Mouse (Mus musculus): ENCODE measurements at regions not wholly inside any gene's neighbourhood (a gene's known extent, or its start where the extent isn't known, plus 50 kb on each side); places are given as distances from the start of the nearest gene placed in this dataset.
A peak's percentile ranks its signal among the peaks of the same experiment; 100 is the strongest.

GRCm38 (mm10) chr2:146681979-146682378 is 169.8 kb upstream of the Ralgapa2 start:
- in situ Hi-C loops (cut with MboI; ENCODE audit: low pct_ligation_motif_present, low pct_unique_long_range_greater_than_20kb, low sequenced_read_pairs), result no loop called here
- TF ChIP-seq POLR2A (IDR thresholded peaks at IDR 0.05; ENCODE audit: low read depth, low read length) (no peak), GABPA (IDR thresholded peaks at IDR 0.05; ENCODE audit: insufficient replicate concordance, low read depth, low read length) (no peak), JUN (IDR thresholded peaks at IDR 0.05; ENCODE audit: insufficient read depth, low read depth, low read length) (no peak), MAFK (IDR thresholded peaks at IDR 0.05; ENCODE audit: insufficient replicate concordance, low read length) (no peak), ZKSCAN1 (IDR thresholded peaks at IDR 0.05; ENCODE audit: borderline replicate concordance, low read depth, low read length) (no peak), MAZ (IDR thresholded peaks at IDR 0.05; ENCODE audit: low read depth, low read length) (no peak), TBP (conservative IDR thresholded peaks at IDR 0.05; ENCODE audit: low read depth, low read length) (no peak), JUND (conservative IDR thresholded peaks at IDR 0.05; ENCODE audit: low read depth, low read length) (no peak), MYC (IDR thresholded peaks at IDR 0.05; ENCODE audit: low read depth, low read length) (no peak), BHLHE40 (IDR thresholded peaks at IDR 0.05; ENCODE audit: low read depth, low read length) (no peak), SMC3 (IDR thresholded peaks at IDR 0.05; ENCODE audit: low read depth, low read length) (no peak), CHD1 (IDR thresholded peaks at IDR 0.05; ENCODE audit: low read depth, low read length) (no peak), ZNF384 (IDR thresholded peaks at IDR 0.05; ENCODE audit: low read depth, low read length) (no peak), POLR2AphosphoS2 (IDR thresholded peaks at IDR 0.05; ENCODE audit: low read depth, low read length) (no peak), MAX (IDR thresholded peaks at IDR 0.05; ENCODE audit: low read length) (no peak), SIN3A (IDR thresholded peaks at IDR 0.05; ENCODE audit: low read length) (no peak), MXI1 (IDR thresholded peaks at IDR 0.05; ENCODE audit: low read depth, low read length) (no peak), ELF1 (IDR thresholded peaks at IDR 0.05; ENCODE audit: low read depth, low read length) (no peak), EP300 (IDR thresholded peaks at IDR 0.05; ENCODE audit: low read length) (no peak), RAD21 (IDR thresholded peaks at IDR 0.05; ENCODE audit: low read depth, low read length) (no peak)

DNA sequence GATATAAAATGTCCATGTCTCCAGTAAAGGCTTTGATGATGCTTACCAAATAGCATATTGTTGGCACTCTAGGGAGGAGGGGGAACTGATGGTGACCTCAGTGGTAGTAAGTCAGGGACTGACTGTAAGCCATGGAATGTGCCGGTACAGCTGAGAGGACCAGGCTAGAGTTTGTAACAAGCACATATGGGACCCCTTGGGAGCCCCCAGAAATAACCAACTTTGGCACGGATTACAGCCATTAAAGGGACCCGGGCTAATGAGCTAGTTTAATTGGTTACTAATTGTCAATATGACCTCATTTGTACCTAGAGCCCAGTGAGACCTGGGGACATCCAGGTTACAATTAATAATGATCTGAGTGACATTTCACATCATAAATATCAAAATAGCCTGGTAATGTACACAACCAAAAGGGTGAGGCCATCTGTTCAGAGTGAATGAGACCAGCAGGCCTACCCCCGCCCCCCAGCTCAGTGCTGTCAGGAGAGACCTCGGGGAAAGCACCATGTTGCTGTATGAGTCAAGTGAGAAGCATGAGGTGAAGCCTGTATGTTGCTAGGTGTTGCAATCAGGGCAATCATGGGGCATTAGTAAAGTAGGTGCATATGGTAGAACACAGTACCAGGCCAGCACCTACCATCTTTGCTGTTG is 169.7 kb upstream of the Kiz start:
- Histone ChIP-seq H3K4me1 (ENCODE audit: control insufficient read depth in 1 of 2, insufficient read depth in 2 of 2) (peaks cover 15% of the 10 kb centered on the region in 2 experiments), H3K27me3 (replicated peaks) (no peaks in the 10 kb centered on the region), H3K27ac (ENCODE audit: insufficient read depth, low read depth) (peak overlapping the region; percentile 48; the same call in 1 of the 2 replicates), H3K9me3 (replicated peaks; ENCODE audit: low read length) (no peaks in the 10 kb centered on the region), H3K9ac (ENCODE audit: insufficient read depth, low read depth) (no peak overlapping the region), H3K4me3 (replicated peaks in 1 of 3; ENCODE audit: low read depth in 2 of 3, low read length in 2 of 3, poor library complexity in 1 of 3) (no peak overlapping the region), H3K79me2 (replicated peaks; ENCODE audit: control insufficient read depth, extremely low read depth, insufficient read depth, poor library complexity, severe bottlenecking) (no peaks in the 10 kb centered on the region), H3K36me3 (replicated peaks in 1 of 2; ENCODE audit: control insufficient read depth in 1 of 2, insufficient read depth in 1 of 2, low read length in 1 of 2) (no peaks in the 10 kb centered on the region), H3K4me2 (ENCODE audit: insufficient read depth, low read depth, poor library complexity, severe bottlenecking) (no peak overlapping the region)
- dilution Hi-C loops (cut with MboI; ENCODE audit: extremely low pct_ligation_motif_present, extremely low pct_unique_long_range_greater_than_20kb, low sequenced_read_pairs) (no loop called here), in situ Hi-C loops (cut with MboI; ENCODE audit: low pct_ligation_motif_present, low pct_unique_long_range_greater_than_20kb, low sequenced_read_pairs) (no loop called here)
- DNase-seq (ENCODE audit: extremely low read depth), result peak; percentile 62
- no peak for TF ChIP-seq UBTF (IDR thresholded peaks at IDR 0.05; ENCODE audit: low read depth, low read length)
- no peak for TF ChIP-seq ETS1 (conservative IDR thresholded peaks at IDR 0.05; ENCODE audit: low read depth, low read length)
- TF ChIP-seq BHLHE40 (IDR thresholded peaks at IDR 0.05; ENCODE audit: low read depth, low read length), result peak; percentile 48
- TF ChIP-seq MEF2A (IDR thresholded peaks at IDR 0.05; ENCODE audit: borderline replicate concordance, low read depth, low read length), result 0 out of 2 replicates have a peak, but pooled peaks have one; percentile 30
- TF ChIP-seq ELF1 (IDR thresholded peaks at IDR 0.05; ENCODE audit: low read depth, low read length), result no peak
- TF ChIP-seq ZC3H11A (IDR thresholded peaks at IDR 0.05; ENCODE audit: low read depth, low read length), result no peak
- TF ChIP-seq KAT2A (IDR thresholded peaks at IDR 0.05; ENCODE audit: insufficient replicate concordance, low read length), result no peak
- peak; percentile 37; the same call in 1 of the 2 replicates for TF ChIP-seq MYC (IDR thresholded peaks at IDR 0.05; ENCODE audit: low read depth, low read length)
- peak; percentile 52; the same call in 1 of the 2 replicates for TF ChIP-seq EP300 (IDR thresholded peaks at IDR 0.05; ENCODE audit: low read length)
- TF ChIP-seq POLR2A (IDR thresholded peaks at IDR 0.05; ENCODE audit: low read depth, low read length), result no peak
- TF ChIP-seq CTCF (conservative IDR thresholded peaks at IDR 0.05 in 1 of 2, IDR thresholded peaks at IDR 0.05 in 1 of 2; ENCODE audit: low read depth in 2 of 2, low read length in 2 of 2), result no peak
- no peak for TF ChIP-seq NRF1 (IDR thresholded peaks at IDR 0.05; ENCODE audit: low read depth, low read length)
- no peak for TF ChIP-seq RCOR1 (conservative IDR thresholded peaks at IDR 0.05; ENCODE audit: low read depth, low read length)
- TF ChIP-seq ZMIZ1 (IDR thresholded peaks at IDR 0.05; ENCODE audit: low read depth, low read length), result no peak
- TF ChIP-seq USF2 (conservative IDR thresholded peaks at IDR 0.05; ENCODE audit: low read depth, low read length), result no peak
- TF ChIP-seq MAFK (IDR thresholded peaks at IDR 0.05; ENCODE audit: insufficient replicate concordance, low read length), result no peak
- peak; percentile 53; the same call in 1 of the 2 replicates for TF ChIP-seq TCF12 (IDR thresholded peaks at IDR 0.05; ENCODE audit: low read depth, low read length)
- no peak for TF ChIP-seq ZKSCAN1 (IDR thresholded peaks at IDR 0.05; ENCODE audit: borderline replicate concordance, low read depth, low read length)
- TF ChIP-seq JUN (IDR thresholded peaks at IDR 0.05; ENCODE audit: insufficient read depth, low read depth, low read length), result peak; percentile 37; the same call in 1 of the 2 replicates

More at GRCm38 (mm10) chr2:146681979-146682378, 169.8 kb upstream of the Ralgapa2 start:
- no peak for DNase-seq (ENCODE audit: extremely low read depth)
- no peaks in the 10 kb centered on the region for H3K36me3 ChIP-seq (replicated peaks in 1 of 2; ENCODE audit: control insufficient read depth in 1 of 2, insufficient read depth in 1 of 2, low read length in 1 of 2)
- H3K27me3 ChIP-seq (replicated peaks), result no peaks in the 10 kb centered on the region
- dilution Hi-C loops (cut with MboI; ENCODE audit: extremely low pct_ligation_motif_present, extremely low pct_unique_long_range_greater_than_20kb, low sequenced_read_pairs), result no loop called here
- no peaks in the 10 kb centered on the region for H3K9me3 ChIP-seq (replicated peaks; ENCODE audit: low read length)
- peaks cover 14% of the 10 kb centered on the region in 2 experiments for H3K4me1 ChIP-seq (ENCODE audit: control insufficient read depth in 1 of 2, insufficient read depth in 2 of 2)
- no peak overlapping the region for H3K4me2 ChIP-seq (ENCODE audit: insufficient read depth, low read depth, poor library complexity, severe bottlenecking)
- no peak overlapping the region for H3K9ac ChIP-seq (ENCODE audit: insufficient read depth, low read depth)
- no peak overlapping the region for H3K4me3 ChIP-seq (replicated peaks in 1 of 3; ENCODE audit: low read depth in 2 of 3, low read length in 2 of 3, poor library complexity in 1 of 3)
- H3K27ac ChIP-seq (ENCODE audit: insufficient read depth, low read depth), result no peak overlapping the region
- no peaks in the 10 kb centered on the region for H3K79me2 ChIP-seq (replicated peaks; ENCODE audit: control insufficient read depth, extremely low read depth, insufficient read depth, poor library complexity, severe bottlenecking)

Data from CH12.LX (cell line).